In genomic region chr17:32163910-32164650, GRCm38 (mm10) we compare ENCODE assay signal across 8 mouse cellular contexts. TPM values are rescaled to one million over a fixed set of nuclear protein-coding genes. Genes with fewer than 3 reads are reported as not detected.
DNase-seq lines count a peak whose midpoint lies in the region; ATAC-seq and TF ChIP-seq lines count a peak whose summit lies in the region.

No protein-coding gene starts in this region.

- no peak overlapping the region for H3K4me3 ChIP-seq in bone marrow, adult 2 months (replicated peaks; ENCODE audit: control insufficient read depth, low read depth, low read length)
- no peak overlapping the region for H3K4me3 ChIP-seq in hindbrain, embryonic 15.5 days
- H3K4me3 ChIP-seq in midbrain, embryonic 16.5 days (ENCODE audit: low read depth, low read length), result no peak overlapping the region

- H3K9ac ChIP-seq in hindbrain, embryonic 15.5 days, result no peak overlapping the region
- no peak overlapping the region for H3K9ac ChIP-seq in midbrain, embryonic 16.5 days (ENCODE audit: low read depth, low read length)

- DNase-seq in gastrocnemius, postnatal 14 days, result peak; percentile 46
- DNase-seq in gastrocnemius, postnatal 36 days, result no peak
- peak; percentile 66 to 87 for DNase-seq in thymus, postnatal 36 days
- DNase-seq in frontal cortex, postnatal 10 days (ENCODE audit: low spot score in 2 of 2), result no peak
- no peak for DNase-seq in ovary, postnatal 36 days (ENCODE audit: low spot score)

- no peak for TF ChIP-seq CTCF in bone marrow, adult 2 months (IDR thresholded peaks at IDR 0.05; ENCODE audit: control insufficient read depth, insufficient read depth, low read length)

- H3K4me1 ChIP-seq in bone marrow, adult 2 months (ENCODE audit: control insufficient read depth, insufficient read depth, low read length), result peaks cover 6% of the 10 kb centered on the region
- peaks cover 43% of the 10 kb centered on the region for H3K4me1 ChIP-seq in hindbrain, embryonic 15.5 days (replicated peaks)
- H3K4me1 ChIP-seq in midbrain, embryonic 16.5 days (ENCODE audit: control insufficient read depth, insufficient read depth, low read length), result peaks cover 20% of the 10 kb centered on the region

- ATAC-seq in hindbrain, embryonic 15.5 days (ENCODE audit: low FRiP score, low read depth), result no peak
- ATAC-seq in midbrain, embryonic 16.5 days, result no peak

- peak overlapping the region; percentile 20; the same call in 1 of the 2 replicates for H3K27ac ChIP-seq in bone marrow, adult 2 months (ENCODE audit: control insufficient read depth, insufficient read depth, low read depth, low read length, poor library complexity)
- peak overlapping the region; percentile 37 for H3K27ac ChIP-seq in hindbrain, embryonic 15.5 days (replicated peaks)
- H3K27ac ChIP-seq in midbrain, embryonic 16.5 days (ENCODE audit: low read length), result peak overlapping the region; percentile 59; the same call in 1 of the 2 replicates

- no peaks in the 10 kb centered on the region for H3K27me3 ChIP-seq in hindbrain, embryonic 15.5 days
- no peaks in the 10 kb centered on the region for H3K27me3 ChIP-seq in midbrain, embryonic 16.5 days (ENCODE audit: control insufficient read depth, insufficient read depth, low read depth, low read length)

- intact Hi-C loops in gastrocnemius, postnatal 14 days (cut with DNase I; ENCODE audit: low total_unique reads), result loop anchor here (5.0 kb wide), 1 partner anchor 33 kb away; no protein-coding TSS in a partner anchor
- intact Hi-C loops in gastrocnemius, postnatal 36 days (cut with DNase I), result loop anchor here (5.0 to 10.0 kb wide), 2 partner anchors 43 to 331 kb away; no protein-coding TSS in a partner anchor

- H3K9me3 ChIP-seq in hindbrain, embryonic 15.5 days, result no peaks in the 10 kb centered on the region
- H3K9me3 ChIP-seq in midbrain, embryonic 16.5 days (replicated peaks; ENCODE audit: control insufficient read depth, low read length, poor library complexity, severe bottlenecking), result no peaks in the 10 kb centered on the region

- H3K4me2 ChIP-seq in hindbrain, embryonic 15.5 days, result peak overlapping the region; percentile 15
- H3K4me2 ChIP-seq in midbrain, embryonic 16.5 days (ENCODE audit: low read length), result 0 out of 2 replicates have a peak overlapping the region, but pooled peaks have one; percentile 5

- 15% methylated on average over 6 of the region's 6 CpGs for WGBS in bone marrow, adult 2 months
- WGBS in hindbrain, embryonic 15.5 days, result 52% methylated on average over 6 of the region's 6 CpGs
- WGBS in midbrain, embryonic 16.5 days, result 55% methylated on average over 6 of the region's 6 CpGs

- H3K36me3 ChIP-seq in hindbrain, embryonic 15.5 days, result no peaks in the 10 kb centered on the region
- no peaks in the 10 kb centered on the region for H3K36me3 ChIP-seq in midbrain, embryonic 16.5 days (ENCODE audit: control insufficient read depth, insufficient read depth, low read length)

- no peak for TF ChIP-seq POLR2A in bone marrow, adult 2 months (IDR thresholded peaks at IDR 0.05; ENCODE audit: borderline replicate concordance, control insufficient read depth, low read depth, low read length)

RNA-seq across cellular contexts. Expression of gene Notch3, which starts 2.6 kb away (rescaled TPM):
- 10 to 100 TPM; 28.5 to 34.6 TPM for total RNA-seq in gastrocnemius, postnatal 14 days (2021)
- 10 to 100 TPM; 11.0 to 13.3 TPM for total RNA-seq in gastrocnemius, postnatal 36 days (2021)
- 3.7 and 7.2 TPM in 2 replicates for polyA plus RNA-seq in bone marrow, adult 2 months (2011; ENCODE audit: insufficient read depth, insufficient read length, low replicate concordance, missing spikeins)
- 8.2 and 10.5 TPM in 2 replicates for polyA plus RNA-seq in hindbrain, embryonic 15.5 days (2015; fragmentation: Nextera tagmentation; extraction: Ambion mirVana)
- polyA plus RNA-seq in midbrain, embryonic 16.5 days (2015; fragmentation: Nextera tagmentation; extraction: Ambion mirVana), result 6.9 TPM in 2 replicates

RNA-seq across cellular contexts. Expression of gene Ephx3, which starts 25.3 kb away (rescaled TPM):
- total RNA-seq in gastrocnemius, postnatal 14 days (2021), result under 1 TPM in 1 of 2 experiments, not detected in 1; 0.18 TPM
- total RNA-seq in gastrocnemius, postnatal 36 days (2021), result under 1 TPM; 0.23 to 0.42 TPM
- polyA plus RNA-seq in bone marrow, adult 2 months (2011; ENCODE audit: insufficient read depth, insufficient read length, low replicate concordance, missing spikeins), result 0.93 TPM in 1 of 2 replicates, not detected in the other
- 0.19 and 0.39 TPM in 2 replicates for polyA plus RNA-seq in hindbrain, embryonic 15.5 days (2015; fragmentation: Nextera tagmentation; extraction: Ambion mirVana)
- polyA plus RNA-seq in midbrain, embryonic 16.5 days (2015; fragmentation: Nextera tagmentation; extraction: Ambion mirVana), result 0.09 and 0.24 TPM in 2 replicates

Comparison
In these comparisons a context has a peak if more than half of its experiments do, and no peak if none do; other contexts are left out.
1. DNase-seq: peak in gastrocnemius, postnatal 14 days (single experiment) and thymus, postnatal 36 days (2 of 2); none in gastrocnemius, postnatal 36 days (0 of 2), frontal cortex, postnatal 10 days (0 of 2) and ovary, postnatal 36 days (single experiment).
2. Peak in every context shown above with its lines, with median percentiles within 50 percentile points of each other: H3K27ac ChIP-seq.